Mouse (Mus musculus): ENCODE results near the gene Rab20. TPM values are rescaled to one million over a fixed set of nuclear protein-coding genes. Genes with fewer than 3 reads are reported as not detected.

Rab20 gene
- total RNA-seq, 1 experiment from 2014 or later, result 1.7 TPM

GRCm38 (mm10) chr8:11459016-11459415 lies 19.5 kb downstream of the Rab20 start:
- no peak for ATAC-seq (replicated peaks; ENCODE audit: low read depth, poor library complexity, severe bottlenecking)

DNA sequence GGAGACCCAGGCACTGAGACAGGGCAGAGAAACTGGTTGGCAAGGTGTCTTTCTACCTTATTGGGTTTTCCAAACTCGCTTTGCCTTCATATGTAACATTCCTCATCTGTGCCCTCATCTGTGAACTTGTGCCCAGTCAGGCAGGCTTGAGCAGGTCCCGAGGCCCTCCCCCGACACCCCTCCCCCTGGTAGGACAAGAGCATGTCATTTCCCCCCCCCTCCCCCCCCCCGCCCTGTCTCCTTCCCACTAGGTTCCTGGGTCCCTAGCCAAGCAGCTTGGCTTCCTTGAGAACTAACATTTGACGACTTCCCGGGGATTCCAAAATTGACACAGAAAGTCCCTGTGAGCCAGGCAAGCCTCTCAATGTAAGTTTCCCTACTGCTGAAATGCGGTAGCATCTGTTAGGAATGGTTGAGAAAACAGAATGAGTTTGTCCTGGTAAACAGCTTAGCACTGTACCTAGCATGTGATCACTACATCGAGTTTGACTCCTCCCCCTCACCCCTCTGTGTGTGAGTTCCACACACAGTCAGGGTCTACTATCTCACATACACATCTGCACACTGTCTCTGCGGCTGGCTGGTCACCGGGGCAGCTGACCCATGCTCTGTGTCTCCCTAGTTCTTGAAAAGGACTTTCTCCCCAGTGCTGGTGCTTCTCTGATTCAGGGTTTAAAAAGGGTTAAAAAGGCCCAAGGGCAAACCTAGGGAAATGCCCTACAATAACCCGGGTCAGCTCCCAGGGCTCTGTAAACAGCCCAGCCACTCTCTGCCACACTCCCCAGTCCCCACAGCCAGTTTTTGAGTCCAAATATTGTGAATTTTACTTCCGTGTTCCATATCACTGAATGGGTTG lies 20.3 kb downstream of the Rab20 start:
- ATAC-seq (replicated peaks; ENCODE audit: low read depth, poor library complexity, severe bottlenecking), result peak; percentile 27; the same call in 1 of the 2 replicates

DNA sequence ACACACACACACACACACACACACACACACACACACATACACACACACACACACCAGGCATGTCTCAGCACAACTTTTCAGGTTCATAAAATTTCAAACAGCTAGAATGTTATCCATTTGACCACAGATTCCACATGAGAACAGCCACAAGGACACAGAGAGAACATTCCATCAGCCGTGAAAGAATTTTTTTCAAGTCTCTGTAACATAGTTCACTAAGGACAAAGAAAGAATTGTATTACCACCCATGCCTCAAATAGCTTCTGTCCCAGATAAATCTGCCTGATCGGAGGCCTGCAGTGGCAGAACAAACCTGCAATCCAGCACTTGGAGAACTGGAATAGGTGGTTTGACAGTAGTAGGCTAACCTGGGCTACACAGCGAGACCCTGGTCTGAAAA lies 21.2 kb downstream of the Rab20 start:
- no peak for ATAC-seq (replicated peaks; ENCODE audit: low read depth, poor library complexity, severe bottlenecking)

GRCm38 (mm10) chr8:11454228-11454627 lies 24.3 kb downstream of the Rab20 start:
- ATAC-seq (replicated peaks; ENCODE audit: low read depth, poor library complexity, severe bottlenecking), result no peak

DNA sequence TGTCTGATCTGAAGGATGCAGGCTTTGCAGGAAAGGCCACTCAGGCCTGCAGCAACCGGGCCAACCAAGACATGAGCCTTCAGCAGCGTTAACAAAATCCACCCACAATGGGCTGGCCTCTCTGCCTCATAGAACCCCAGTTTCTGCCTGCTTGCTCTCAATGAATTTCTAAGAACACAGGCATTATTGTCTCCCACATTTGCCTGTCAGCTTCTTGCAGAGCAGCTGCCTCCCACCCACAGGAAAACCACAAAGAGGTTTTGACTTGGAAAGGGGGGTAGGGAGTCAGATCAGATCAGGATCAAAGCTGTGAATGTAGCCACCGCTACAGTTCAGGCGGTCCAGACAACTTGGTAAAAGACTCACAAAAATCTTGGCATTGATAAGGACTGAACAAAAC lies 25.5 kb downstream of the Rab20 start:
- peak; percentile 37 for ATAC-seq (replicated peaks; ENCODE audit: low read depth, poor library complexity, severe bottlenecking)

DNA sequence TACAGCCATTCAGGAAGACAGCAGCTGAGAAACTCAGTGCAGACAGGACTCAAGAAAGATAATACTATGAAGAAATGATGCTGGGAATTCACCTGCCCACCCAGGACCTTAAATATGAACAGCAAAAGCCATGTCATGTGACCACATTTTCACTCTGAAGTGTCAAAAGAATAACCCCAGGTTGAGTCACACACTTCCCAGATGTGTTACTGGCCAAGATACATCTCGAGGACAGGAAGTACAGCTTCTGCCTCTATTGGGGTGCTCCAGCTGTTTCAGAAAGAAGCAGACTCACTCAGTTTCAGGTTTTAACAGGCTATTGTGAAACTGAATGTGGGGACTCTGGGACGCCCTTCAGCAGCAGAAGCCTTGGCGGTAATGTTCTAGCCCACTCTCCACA lies 26.0 kb downstream of the Rab20 start:
- ATAC-seq (replicated peaks; ENCODE audit: low read depth, poor library complexity, severe bottlenecking), result peak; percentile 59

GRCm38 (mm10) chr8:11452152-11452551 lies 26.4 kb downstream of the Rab20 start:
- ATAC-seq (replicated peaks; ENCODE audit: low read depth, poor library complexity, severe bottlenecking), result 0 out of 2 replicates have a peak, but pooled peaks have one; percentile 24

DNA sequence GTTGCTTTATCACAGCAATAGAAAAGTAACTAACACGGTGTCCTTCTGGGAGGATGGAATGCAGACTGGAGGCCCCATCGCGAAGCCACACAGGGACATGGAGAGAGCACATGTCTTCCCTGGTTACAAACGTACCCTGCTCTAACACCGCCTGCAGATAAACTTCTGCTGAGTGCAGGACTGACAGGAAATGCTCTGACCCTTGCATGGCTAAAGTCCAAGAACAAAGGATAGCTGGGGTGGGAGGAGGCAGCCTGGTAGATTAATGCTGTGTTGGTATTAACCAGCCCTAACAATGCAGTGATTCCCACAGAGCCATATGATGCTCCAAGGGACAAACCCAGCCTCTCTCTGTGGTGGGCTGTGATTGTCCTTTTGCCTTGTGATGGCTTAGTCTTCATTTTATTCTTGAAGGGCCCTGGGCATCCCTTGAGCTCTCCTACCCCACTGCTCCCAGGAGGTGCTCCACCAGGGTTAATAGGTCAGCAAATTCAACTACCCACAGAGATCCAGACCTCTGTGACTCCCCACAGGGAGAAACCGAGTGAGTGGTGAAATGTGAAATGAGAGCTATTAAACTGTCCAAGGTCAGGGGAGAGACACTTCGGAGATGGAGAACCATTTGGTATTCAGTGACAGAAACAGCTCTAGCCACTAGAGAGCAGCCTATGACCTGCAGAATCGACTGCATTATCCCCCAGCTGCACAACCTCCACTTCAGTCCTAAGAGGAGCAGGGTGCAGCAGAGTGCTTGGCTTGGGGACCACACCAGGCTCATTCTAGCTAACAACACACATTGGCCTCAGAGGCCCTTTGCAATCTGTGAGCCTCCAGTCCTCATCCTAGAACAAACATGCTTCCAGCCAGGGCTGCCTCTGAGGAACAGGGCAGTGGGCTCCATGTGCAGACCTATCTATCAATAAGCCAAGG lies 28.1 kb downstream of the Rab20 start:
- peak; percentile 42 for ATAC-seq (replicated peaks; ENCODE audit: low read depth, poor library complexity, severe bottlenecking)

DNA sequence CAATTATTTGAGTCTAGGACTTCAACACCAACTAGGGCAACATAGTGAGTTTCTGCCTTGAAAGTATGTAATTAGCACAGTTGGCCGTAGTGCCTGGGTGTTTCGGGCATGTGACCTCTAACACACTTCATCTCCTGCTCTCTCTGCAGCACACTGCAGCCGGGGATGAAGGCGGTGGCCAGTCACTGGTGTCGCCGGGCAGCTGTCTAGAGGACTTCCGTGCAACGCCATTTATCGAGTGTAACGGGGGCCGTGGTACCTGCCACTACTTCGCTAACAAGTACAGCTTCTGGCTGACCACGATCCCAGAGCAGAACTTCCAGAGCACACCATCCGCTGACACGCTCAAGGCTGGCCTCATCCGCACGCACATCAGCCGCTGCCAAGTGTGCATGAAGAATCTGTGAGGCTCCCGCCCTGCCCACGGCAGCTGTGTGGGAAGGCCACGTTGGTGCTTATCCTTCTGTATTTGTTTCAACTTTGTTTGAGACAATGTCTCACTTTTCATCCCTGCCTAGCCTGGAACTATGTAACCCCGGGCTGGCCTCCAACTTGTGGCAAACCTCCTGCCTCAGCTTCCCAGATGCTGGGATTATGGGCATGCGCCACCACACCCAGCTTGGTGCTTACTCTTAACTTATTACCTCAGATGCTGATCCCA lies 30.5 kb downstream of the Rab20 start:
- ATAC-seq (replicated peaks; ENCODE audit: low read depth, poor library complexity, severe bottlenecking), result no peak

DNA sequence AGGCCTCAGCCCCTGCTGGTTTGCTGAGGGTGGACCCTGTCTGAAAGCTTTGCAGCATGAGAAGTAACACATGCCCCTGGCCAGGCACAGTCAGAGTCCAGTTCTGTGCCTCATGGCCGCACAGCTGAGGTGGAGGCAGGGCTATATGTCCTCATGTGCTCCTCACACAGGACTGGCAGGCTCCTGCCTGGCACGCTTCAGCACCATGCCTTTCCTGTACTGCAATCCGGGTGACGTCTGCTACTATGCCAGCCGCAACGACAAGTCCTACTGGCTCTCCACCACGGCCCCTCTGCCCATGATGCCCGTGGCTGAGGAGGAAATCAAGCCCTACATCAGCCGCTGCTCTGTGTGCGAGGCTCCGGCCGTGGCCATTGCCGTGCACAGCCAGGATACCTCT lies 32.7 kb downstream of the Rab20 start:
- no peak for ATAC-seq (replicated peaks; ENCODE audit: low read depth, poor library complexity, severe bottlenecking)

DNA sequence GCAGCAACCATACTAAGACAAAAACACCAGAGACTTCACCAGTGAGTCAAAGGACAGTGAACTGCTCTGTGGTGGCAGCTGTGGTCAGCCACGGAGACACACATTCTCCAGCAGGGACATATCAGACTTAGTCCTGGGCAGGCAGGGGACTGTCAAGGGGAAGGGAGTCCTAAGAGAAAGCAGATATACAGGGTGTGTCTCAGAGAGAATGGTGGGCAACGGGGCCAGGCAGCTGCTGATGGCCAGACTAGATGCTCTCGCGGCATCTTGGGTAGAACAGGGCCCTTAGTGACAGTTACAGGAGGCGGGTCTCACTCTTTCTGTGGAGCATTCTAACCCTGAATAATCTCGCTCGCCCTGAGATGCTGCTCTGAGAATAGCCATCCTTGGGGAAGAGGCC lies 34.3 kb downstream of the Rab20 start:
- peak; percentile 72 for ATAC-seq (replicated peaks; ENCODE audit: low read depth, poor library complexity, severe bottlenecking)

- ATAC-seq (replicated peaks; ENCODE audit: low read depth, poor library complexity, severe bottlenecking), result no peak
Measured at GRCm38 (mm10) chr8:11443611-11444010, 34.9 kb downstream of the Rab20 start.

GRCm38 (mm10) chr8:11441291-11441690 lies 37.2 kb downstream of the Rab20 start:
- ATAC-seq (replicated peaks; ENCODE audit: low read depth, poor library complexity, severe bottlenecking), result no peak

- ATAC-seq (replicated peaks; ENCODE audit: low read depth, poor library complexity, severe bottlenecking), result no peak
Measured at GRCm38 (mm10) chr8:11437862-11438261, 40.6 kb downstream of the Rab20 start.

- ATAC-seq (replicated peaks; ENCODE audit: low read depth, poor library complexity, severe bottlenecking), result peak; percentile 89
Measured at GRCm38 (mm10) chr8:11430688-11431087, 47.8 kb downstream of the Rab20 start.

GRCm38 (mm10) chr8:11423091-11423490 lies 55.4 kb downstream of the Rab20 start:
- ATAC-seq (replicated peaks; ENCODE audit: low read depth, poor library complexity, severe bottlenecking), result no peak

DNA sequence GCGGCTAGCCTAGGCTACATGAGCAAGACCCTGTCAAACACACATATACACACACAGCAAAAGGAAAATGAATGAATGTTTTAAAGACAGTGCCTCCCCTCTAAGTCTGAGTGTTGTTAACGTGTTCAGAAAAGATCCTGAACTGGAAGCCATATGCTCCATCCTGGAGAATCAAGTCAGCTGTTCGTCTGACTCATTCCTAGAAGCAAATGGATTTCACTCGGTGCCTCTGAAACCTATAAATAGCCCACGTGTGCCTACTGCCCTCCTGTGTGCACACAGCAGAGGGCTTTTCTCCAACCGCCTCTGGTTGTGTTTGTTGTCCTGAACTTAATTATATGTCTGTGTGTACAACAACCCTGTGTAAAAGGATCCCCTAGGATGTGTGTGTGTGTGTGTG lies 56.5 kb downstream of the Rab20 start:
- ATAC-seq (replicated peaks; ENCODE audit: low read depth, poor library complexity, severe bottlenecking), result no peak

DNA sequence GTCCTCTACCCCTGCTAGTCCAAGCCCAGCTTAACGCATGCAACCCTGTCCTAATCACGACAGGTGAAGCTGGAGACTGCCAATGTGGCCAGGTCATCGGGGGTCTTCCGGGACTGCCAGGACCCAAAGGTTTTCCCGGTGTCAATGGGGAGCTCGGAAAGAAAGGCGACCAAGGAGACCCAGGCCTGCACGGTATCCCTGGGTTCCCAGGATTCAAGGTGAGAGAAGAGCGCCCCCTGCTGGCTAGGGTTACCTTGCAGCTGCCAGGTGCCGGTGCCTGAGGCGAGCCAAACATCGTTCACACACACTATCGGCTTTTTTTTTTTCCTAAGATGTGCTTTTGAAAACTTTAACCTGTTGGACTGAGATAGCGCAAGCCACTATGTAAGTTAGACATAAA lies 57.4 kb downstream of the Rab20 start:
- ATAC-seq (replicated peaks; ENCODE audit: low read depth, poor library complexity, severe bottlenecking), result no peak

DNA sequence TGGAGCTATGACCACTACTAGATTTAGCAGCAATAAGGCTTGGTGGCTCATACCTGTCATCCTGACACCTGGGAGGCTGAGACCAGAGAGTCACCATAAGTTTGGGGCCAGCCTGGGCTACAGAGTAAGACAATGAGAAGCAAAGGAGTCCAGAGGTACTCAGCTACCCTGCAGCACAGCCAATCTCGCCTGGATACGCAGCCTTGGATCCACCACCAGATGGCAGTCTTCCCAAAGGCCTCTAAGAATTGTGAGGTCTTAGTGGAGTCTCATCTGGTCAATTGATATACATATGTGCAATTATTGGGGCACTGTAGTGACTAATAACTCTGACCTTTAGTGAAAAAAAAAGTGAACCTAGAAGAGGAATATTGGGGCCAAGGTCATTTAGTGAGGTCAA lies 58.9 kb downstream of the Rab20 start:
- peak; percentile 70 for ATAC-seq (replicated peaks; ENCODE audit: low read depth, poor library complexity, severe bottlenecking)

DNA sequence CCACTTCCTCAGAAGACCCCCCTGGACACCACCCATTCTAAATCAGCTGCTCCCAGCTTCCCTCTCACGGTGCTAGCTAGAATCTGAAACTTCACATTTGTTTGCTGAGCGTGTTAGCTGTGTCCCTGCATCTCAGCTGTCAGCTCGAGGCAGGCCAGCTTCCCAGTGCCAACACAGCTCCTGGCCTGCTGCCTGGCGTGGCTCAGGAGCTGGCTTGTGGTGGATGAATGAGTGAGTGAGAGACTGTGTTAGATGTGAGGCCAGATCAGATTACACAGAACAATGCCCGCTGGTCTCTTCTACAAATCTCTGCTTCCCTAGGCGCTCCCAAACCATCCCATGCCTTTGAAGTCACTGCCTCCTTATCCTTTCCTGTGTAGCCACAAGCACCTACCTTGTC lies 59.3 kb downstream of the Rab20 start:
- no peak for ATAC-seq (replicated peaks; ENCODE audit: low read depth, poor library complexity, severe bottlenecking)
